Comparison of ENCODE assay signal across 8 mouse cellular contexts in genomic region chr10:127166404-127166715, GRCm38 (mm10). TPM values are rescaled to one million over a fixed set of nuclear protein-coding genes. Genes with fewer than 3 reads are reported as not detected.
DNase-seq lines count a peak whose midpoint lies in the region; ATAC-seq and TF ChIP-seq lines count a peak whose summit lies in the region.

No protein-coding gene starts in this region.

- H3K27ac ChIP-seq in liver, adult 2 months (replicated peaks; ENCODE audit: insufficient read depth, low read depth, low read length): peak overlapping the region; percentile 98
- no peak overlapping the region for H3K27ac ChIP-seq in embryonic facial prominence, embryonic 12.5 days
- H3K27ac ChIP-seq in hindbrain, embryonic 16.5 days (ENCODE audit: low read depth, low read length): peak overlapping the region; percentile 94; the same call in 1 of the 2 replicates
- H3K27ac ChIP-seq in midbrain, postnatal 0 days (ENCODE audit: low read depth, low read length): peak overlapping the region; percentile 95

- 3% methylated on average over 11 of the region's 11 CpGs for WGBS in liver, adult 2 months
- WGBS in embryonic facial prominence, embryonic 12.5 days: 3% methylated on average over 11 of the region's 11 CpGs
- 2% methylated on average over 11 of the region's 11 CpGs for WGBS in hindbrain, embryonic 16.5 days
- 2% methylated on average over 11 of the region's 11 CpGs for WGBS in midbrain, postnatal 0 days

- TF ChIP-seq CTCF in liver, adult 2 months (IDR thresholded peaks at IDR 0.05; ENCODE audit: low read depth, low read length): no peak
- no peak; the same call in none of the 2 replicates for TF ChIP-seq CTCF in midbrain, postnatal 0 days (IDR thresholded peaks at IDR 0.05)

- peak overlapping the region; percentile 95 for H3K9ac ChIP-seq in liver, adult 2 months (ENCODE audit: low read depth, low read length)
- peak overlapping the region; percentile 47; the same call in 1 of the 2 replicates for H3K9ac ChIP-seq in embryonic facial prominence, embryonic 12.5 days
- H3K9ac ChIP-seq in hindbrain, embryonic 16.5 days (ENCODE audit: low read depth, low read length): peak overlapping the region; percentile 98
- peak overlapping the region; percentile 96 for H3K9ac ChIP-seq in midbrain, postnatal 0 days (replicated peaks; ENCODE audit: low read length, poor library complexity, severe bottlenecking)

- H3K79me2 ChIP-seq in liver, adult 2 months (ENCODE audit: control insufficient read depth, insufficient read depth, low read length): peaks cover 10% of the 10 kb centered on the region; the same call in 1 of the 2 replicates

- H3K4me2 ChIP-seq in embryonic facial prominence, embryonic 12.5 days (replicated peaks): peak overlapping the region; percentile 99
- H3K4me2 ChIP-seq in hindbrain, embryonic 16.5 days (ENCODE audit: low read length): peak overlapping the region; percentile 91
- H3K4me2 ChIP-seq in midbrain, postnatal 0 days (ENCODE audit: low read depth, low read length, poor library complexity, severe bottlenecking): peak overlapping the region; percentile 77

- no peaks in the 10 kb centered on the region for H3K9me3 ChIP-seq in embryonic facial prominence, embryonic 12.5 days
- no peaks in the 10 kb centered on the region for H3K9me3 ChIP-seq in hindbrain, embryonic 16.5 days (ENCODE audit: control insufficient read depth, low read length)
- H3K9me3 ChIP-seq in midbrain, postnatal 0 days (ENCODE audit: low read length): no peaks in the 10 kb centered on the region

- DNase-seq in liver, adult 2 months (ENCODE audit: extremely low read depth, low read depth, low spot score): peak; percentile 61
- DNase-seq in liver: no peak
- no peak for DNase-seq in midbrain, postnatal 0 days (ENCODE audit: low spot score)
- DNase-seq in urinary bladder, postnatal 36 days (ENCODE audit: low spot score in 2 of 2): no peak
- no peak for DNase-seq in cerebellum, adult 9-10 months

- H3K27me3 ChIP-seq in liver, adult 2 months (ENCODE audit: control insufficient read depth, insufficient read depth, low read length): no peaks in the 10 kb centered on the region
- H3K27me3 ChIP-seq in embryonic facial prominence, embryonic 12.5 days: peaks cover 70% of the 10 kb centered on the region
- H3K27me3 ChIP-seq in hindbrain, embryonic 16.5 days (replicated peaks; ENCODE audit: control insufficient read depth, insufficient read depth, low read length): peaks cover 6% of the 10 kb centered on the region; the same call in 1 of the 2 replicates
- H3K27me3 ChIP-seq in midbrain, postnatal 0 days (ENCODE audit: insufficient read depth, low read length): 0 out of 2 replicates have a peak, but pooled peaks cover 11% of the 10 kb centered on the region

- TF ChIP-seq POLR2A in liver, adult 2 months (IDR thresholded peaks at IDR 0.05; ENCODE audit: extremely low read depth, insufficient read depth, low read length): no peak

- no peak for ATAC-seq in embryonic facial prominence, embryonic 12.5 days (ENCODE audit: insufficient number of reproducible peaks, insufficient read depth, low FRiP score, low TSS enrichment)
- no peak for ATAC-seq in hindbrain, embryonic 16.5 days
- ATAC-seq in midbrain, postnatal 0 days (ENCODE audit: low FRiP score): no peak
- no peak for ATAC-seq in inflammation-experienced regulatory T-cells, adult 6 months

- H3K4me1 ChIP-seq in liver, adult 2 months (ENCODE audit: control insufficient read depth, insufficient read depth, low read length): peaks cover 17% of the 10 kb centered on the region
- H3K4me1 ChIP-seq in embryonic facial prominence, embryonic 12.5 days: peaks cover 14% of the 10 kb centered on the region
- H3K4me1 ChIP-seq in hindbrain, embryonic 16.5 days (ENCODE audit: control insufficient read depth, insufficient read depth, low read depth, low read length): peaks cover 22% of the 10 kb centered on the region
- H3K4me1 ChIP-seq in midbrain, postnatal 0 days (ENCODE audit: insufficient read depth, low read length): peaks cover 8% of the 10 kb centered on the region; the same call in 1 of the 2 replicates

- H3K4me3 ChIP-seq in liver, adult 2 months (ENCODE audit: insufficient read depth, low read depth, low read length): peak overlapping the region; percentile 84
- H3K4me3 ChIP-seq in embryonic facial prominence, embryonic 12.5 days: peak overlapping the region; percentile 64
- peak overlapping the region; percentile 86 for H3K4me3 ChIP-seq in hindbrain, embryonic 16.5 days (ENCODE audit: low read length)
- peak overlapping the region; percentile 92 for H3K4me3 ChIP-seq in midbrain, postnatal 0 days (ENCODE audit: low read depth, low read length)

- H3K36me3 ChIP-seq in liver, adult 2 months (ENCODE audit: control insufficient read depth, insufficient read depth, low read length): peaks cover 3% of the 10 kb centered on the region; the same call in 1 of the 2 replicates
- H3K36me3 ChIP-seq in embryonic facial prominence, embryonic 12.5 days: no peaks in the 10 kb centered on the region
- no peaks in the 10 kb centered on the region for H3K36me3 ChIP-seq in hindbrain, embryonic 16.5 days (ENCODE audit: control insufficient read depth, insufficient read depth, low read length)
- H3K36me3 ChIP-seq in midbrain, postnatal 0 days (ENCODE audit: insufficient read depth, low read length): peaks cover 8% of the 10 kb centered on the region; the same call in 1 of the 2 replicates

RNA-seq across cellular contexts. Expression of gene B4galnt1, which starts 1.3 kb away (rescaled TPM):
- total RNA-seq in liver, adult 2 months (2014; rRNA removed): 21.9 and 36.3 TPM in 2 replicates
- polyA plus RNA-seq in liver, adult 2 months (2012; rRNA removed): 85.0 and 89.8 TPM in 2 replicates
- polyA plus RNA-seq in embryonic facial prominence, embryonic 12.5 days (2016; fragmentation: Nextera tagmentation; extraction: Ambion mirVana): 4.6 and 6.2 TPM in 2 replicates
- polyA plus RNA-seq in hindbrain, embryonic 16.5 days (2015; fragmentation: Nextera tagmentation; extraction: Ambion mirVana): 59.0 and 74.1 TPM in 2 replicates
- 126 and 134 TPM in 2 replicates for total RNA-seq in midbrain, postnatal 0 days (2014; rRNA removed)
- 86.8 and 88.6 TPM in 2 replicates for polyA plus RNA-seq in midbrain, postnatal 0 days (2015; fragmentation: Nextera tagmentation; extraction: Ambion mirVana)
- polyA plus RNA-seq in inflammation-experienced regulatory T-cells, adult 6 months (2017; shearing (Covaris generic)): 100 to 1,000 TPM; 181 to 204 (median 188) TPM

RNA-seq across cellular contexts. Expression of gene Slc26a10, which starts 14.1 kb away (rescaled TPM):
- 1.3 and 3.1 TPM in 2 replicates for total RNA-seq in liver, adult 2 months (2014; rRNA removed)
- 4.1 and 5.8 TPM in 2 replicates for polyA plus RNA-seq in liver, adult 2 months (2012; rRNA removed)
- 1.9 and 3.0 TPM in 2 replicates for polyA plus RNA-seq in embryonic facial prominence, embryonic 12.5 days (2016; fragmentation: Nextera tagmentation; extraction: Ambion mirVana)
- polyA plus RNA-seq in hindbrain, embryonic 16.5 days (2015; fragmentation: Nextera tagmentation; extraction: Ambion mirVana): 1.4 and 1.5 TPM in 2 replicates
- total RNA-seq in midbrain, postnatal 0 days (2014; rRNA removed): 0.05 TPM in 2 replicates
- 0.80 TPM in 2 replicates for polyA plus RNA-seq in midbrain, postnatal 0 days (2015; fragmentation: Nextera tagmentation; extraction: Ambion mirVana)
- 1 to 10 TPM; 3.2 to 4.3 (median 3.2) TPM for polyA plus RNA-seq in inflammation-experienced regulatory T-cells, adult 6 months (2017; shearing (Covaris generic))

RNA-seq across cellular contexts. Expression of gene Arhgef25, which starts 23.5 kb away (rescaled TPM):
- total RNA-seq in liver, adult 2 months (2014; rRNA removed): 0.83 and 0.87 TPM in 2 replicates
- polyA plus RNA-seq in liver, adult 2 months (2012; rRNA removed): 0.91 and 1.4 TPM in 2 replicates
- 85.0 and 96.5 TPM in 2 replicates for polyA plus RNA-seq in embryonic facial prominence, embryonic 12.5 days (2016; fragmentation: Nextera tagmentation; extraction: Ambion mirVana)
- polyA plus RNA-seq in hindbrain, embryonic 16.5 days (2015; fragmentation: Nextera tagmentation; extraction: Ambion mirVana): 29.0 and 29.1 TPM in 2 replicates
- 47.6 and 48.8 TPM in 2 replicates for total RNA-seq in midbrain, postnatal 0 days (2014; rRNA removed)
- 13.5 and 15.4 TPM in 2 replicates for polyA plus RNA-seq in midbrain, postnatal 0 days (2015; fragmentation: Nextera tagmentation; extraction: Ambion mirVana)
- under 1 TPM in 1 of 3 experiments, not detected in 2; 0.20 TPM for polyA plus RNA-seq in inflammation-experienced regulatory T-cells, adult 6 months (2017; shearing (Covaris generic))

RNA-seq across cellular contexts. Expression of gene Dtx3, which starts 29.2 kb away (rescaled TPM):
- total RNA-seq in liver, adult 2 months (2014; rRNA removed): 1.5 and 1.8 TPM in 2 replicates
- polyA plus RNA-seq in liver, adult 2 months (2012; rRNA removed): 5.2 and 10.0 TPM in 2 replicates
- polyA plus RNA-seq in embryonic facial prominence, embryonic 12.5 days (2016; fragmentation: Nextera tagmentation; extraction: Ambion mirVana): 172 and 173 TPM in 2 replicates
- 213 and 233 TPM in 2 replicates for polyA plus RNA-seq in hindbrain, embryonic 16.5 days (2015; fragmentation: Nextera tagmentation; extraction: Ambion mirVana)
- total RNA-seq in midbrain, postnatal 0 days (2014; rRNA removed): 258 and 275 TPM in 2 replicates
- polyA plus RNA-seq in midbrain, postnatal 0 days (2015; fragmentation: Nextera tagmentation; extraction: Ambion mirVana): 205 and 217 TPM in 2 replicates
- 10 to 100 TPM; 35.2 to 56.0 (median 47.0) TPM for polyA plus RNA-seq in inflammation-experienced regulatory T-cells, adult 6 months (2017; shearing (Covaris generic))

RNA-seq across cellular contexts. Expression of gene Pip4k2c, which starts 45.0 kb away (rescaled TPM):
- 8.9 and 10.7 TPM in 2 replicates for total RNA-seq in liver, adult 2 months (2014; rRNA removed)
- 13.0 and 13.9 TPM in 2 replicates for polyA plus RNA-seq in liver, adult 2 months (2012; rRNA removed)
- 29.0 and 30.5 TPM in 2 replicates for polyA plus RNA-seq in embryonic facial prominence, embryonic 12.5 days (2016; fragmentation: Nextera tagmentation; extraction: Ambion mirVana)
- polyA plus RNA-seq in hindbrain, embryonic 16.5 days (2015; fragmentation: Nextera tagmentation; extraction: Ambion mirVana): 20.5 and 20.7 TPM in 2 replicates
- total RNA-seq in midbrain, postnatal 0 days (2014; rRNA removed): 17.0 and 18.3 TPM in 2 replicates
- 14.5 and 15.1 TPM in 2 replicates for polyA plus RNA-seq in midbrain, postnatal 0 days (2015; fragmentation: Nextera tagmentation; extraction: Ambion mirVana)
- 10 to 100 TPM; 25.7 to 32.1 (median 26.0) TPM for polyA plus RNA-seq in inflammation-experienced regulatory T-cells, adult 6 months (2017; shearing (Covaris generic))

Comparison
In these comparisons a context has a peak if more than half of its experiments do, and no peak if none do; other contexts are left out.
1. H3K9ac ChIP-seq: peak in every context shown above with its lines; median percentile 98 in hindbrain, embryonic 16.5 days; 96 in midbrain, postnatal 0 days; 95 in liver, adult 2 months; 47 in embryonic facial prominence, embryonic 12.5 days.